Mouse (Mus musculus) megakaryocyte, embryonic 14.5 days (primary cell): ENCODE data around the gene Naip1. TPM values are rescaled to one million over a fixed set of nuclear protein-coding genes. Genes with fewer than 3 reads are reported as not detected.
"Not testable (repeated sequence)": the region's sequence is repeated elsewhere in the genome, so short reads cannot be mapped to it uniquely, and the experiment has no call there.

Source experiments
- H3K27me3 ChIP-seq: replicated peaks from 2 replicates; pipeline ENCODE3; 2012; ENCODE audit warnings: inconsistent platforms
- H3K36me3 ChIP-seq: replicated peaks from 2 replicates; pipeline ENCODE3; 2012; ENCODE audit warnings: low read length, inconsistent platforms, mixed read lengths
- H3K4me1 ChIP-seq: 2 replicates; pipeline ENCODE4 v1.6.1; 2012; ENCODE audit warnings: inconsistent platforms
- H3K4me3 ChIP-seq: replicated peaks from 2 replicates; pipeline ENCODE3; 2012; ENCODE audit warnings: moderate library complexity, mild to moderate bottlenecking, inconsistent platforms
- H3K9me3 ChIP-seq: 2 replicates; pipeline ENCODE4 v1.6.1; 2012; ENCODE audit warnings: inconsistent platforms
- FLI1 ChIP-seq: IDR thresholded peaks from 2 replicates; pipeline ENCODE4 v1.6.1; 2012; ENCODE audit warnings: low read length, inconsistent platforms, mixed read lengths
- GATA1 ChIP-seq: IDR thresholded peaks from 3 replicates; pipeline ENCODE4 v1.6.1; 2012; ENCODE audit warnings: mixed read lengths, low read length, inconsistent platforms, borderline replicate concordance
- polyA plus RNA-seq: library from polyadenylated mRNA; stranded (reverse); fragments of >175 nt; gene quantifications from 2 replicates; pipeline ENCODE4 v1.2.3, GENCODE M21; 2012; ENCODE audit warnings: low replicate concordance; ENCODE audit not compliant: insufficient read depth

Naip1 gene
- polyA plus RNA-seq, 1 experiment = 0.02 TPM

DNA sequence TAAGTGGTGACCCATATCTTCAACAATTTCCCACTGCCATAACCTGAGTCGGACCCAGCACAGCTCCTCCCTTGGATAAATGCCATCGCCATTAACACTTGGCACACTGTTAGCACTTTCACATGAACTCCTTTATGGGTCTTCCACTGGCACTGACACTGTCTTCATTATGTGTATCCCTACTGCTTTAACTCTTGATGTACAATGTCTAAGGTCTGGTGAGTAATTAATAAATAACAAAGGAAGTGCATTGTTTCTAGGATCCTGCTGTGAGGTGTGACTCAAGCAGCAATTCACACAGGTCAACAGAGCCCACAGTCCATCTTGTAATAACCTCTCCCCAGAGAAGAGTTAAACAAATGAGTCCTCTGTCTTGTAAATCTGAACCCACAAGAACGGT, 8.7 kb upstream of the Naip1 start:
- no peaks in the 10 kb centered on the region for H3K9me3 ChIP-seq
- no peaks in the 10 kb centered on the region for H3K27me3 ChIP-seq
- H3K4me1 ChIP-seq = no peaks in the 10 kb centered on the region
- TF ChIP-seq GATA1 (no peak), FLI1 (no peak)
- H3K4me3 ChIP-seq = no peak overlapping the region
- H3K36me3 ChIP-seq = peaks cover 51% of the 10 kb centered on the region

- no peak overlapping the region for H3K4me3 ChIP-seq
- no peaks in the 10 kb centered on the region for H3K36me3 ChIP-seq
- H3K4me1 ChIP-seq = no peaks in the 10 kb centered on the region
- no peaks in the 10 kb centered on the region for H3K27me3 ChIP-seq
- no peak for TF ChIP-seq FLI1
- no peak for TF ChIP-seq GATA1
- peaks cover 7% of the 10 kb centered on the region; the same call in 1 of the 2 replicates for H3K9me3 ChIP-seq
These were observed 3.2 kb downstream of the Naip1 start for GRCm38 (mm10) chr13:100449495-100449894.

DNA sequence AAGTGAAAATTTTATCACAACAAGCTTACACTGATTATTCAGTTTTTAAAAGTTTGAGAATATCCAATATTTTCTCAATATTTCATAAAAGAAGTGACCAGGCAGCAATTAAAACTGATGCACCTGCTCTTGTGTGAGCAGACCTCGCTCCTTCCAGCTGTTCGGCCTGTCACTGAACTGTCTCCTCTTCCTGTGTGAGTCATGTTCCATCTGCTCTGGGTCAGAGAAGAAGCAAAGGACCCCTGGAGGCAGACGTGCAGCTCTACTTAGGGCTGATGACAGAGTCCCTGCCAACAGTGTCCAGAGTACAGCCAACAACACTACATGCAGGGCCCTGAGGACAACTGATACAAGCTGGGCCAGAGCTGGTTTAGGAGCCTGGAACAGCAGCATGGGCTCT, 12.6 kb downstream of the Naip1 start:
- peaks cover 4% of the 10 kb centered on the region; the same call in 1 of the 2 replicates for H3K4me1 ChIP-seq
- TF ChIP-seq FLI1 = no peak
- no peak for TF ChIP-seq GATA1
- H3K4me3 ChIP-seq = no peak overlapping the region
- H3K27me3 ChIP-seq = peaks cover 3% of the 10 kb centered on the region
- no peaks in the 10 kb centered on the region for H3K36me3 ChIP-seq
- H3K9me3 ChIP-seq = no peaks in the 10 kb centered on the region

- Histone ChIP-seq H3K4me3 (no peak overlapping the region), H3K27me3 (peaks cover 8% of the 10 kb centered on the region), H3K36me3 (no peaks in the 10 kb centered on the region), H3K4me1 (peaks cover 4% of the 10 kb centered on the region; the same call in 1 of the 2 replicates), H3K9me3 (no peaks in the 10 kb centered on the region)
- TF ChIP-seq FLI1 = no peak
- no peak for TF ChIP-seq GATA1
These were observed 14.0 kb downstream of the Naip1 start for GRCm38 (mm10) chr13:100438701-100439100.

GRCm38 (mm10) chr13:100437322-100437825, 15.3 kb downstream of the Naip1 start:
- TF ChIP-seq FLI1 (no peak), GATA1 (no peak)
- H3K4me1 ChIP-seq = peaks cover 4% of the 10 kb centered on the region; the same call in 1 of the 2 replicates

GRCm38 (mm10) chr13:100436556-100437163, 16.0 kb downstream of the Naip1 start:
- not testable (repeated sequence) for H3K4me3 ChIP-seq, H3K4me1 ChIP-seq, H3K9me3 ChIP-seq, H3K36me3 ChIP-seq, H3K27me3 ChIP-seq

More at GRCm38 (mm10) chr13:100437322-100437825, 15.3 kb downstream of the Naip1 start:
- H3K27me3 ChIP-seq = peaks cover 8% of the 10 kb centered on the region
- no peak overlapping the region for H3K4me3 ChIP-seq
- H3K36me3 ChIP-seq = no peaks in the 10 kb centered on the region
- no peaks in the 10 kb centered on the region for H3K9me3 ChIP-seq

DNA sequence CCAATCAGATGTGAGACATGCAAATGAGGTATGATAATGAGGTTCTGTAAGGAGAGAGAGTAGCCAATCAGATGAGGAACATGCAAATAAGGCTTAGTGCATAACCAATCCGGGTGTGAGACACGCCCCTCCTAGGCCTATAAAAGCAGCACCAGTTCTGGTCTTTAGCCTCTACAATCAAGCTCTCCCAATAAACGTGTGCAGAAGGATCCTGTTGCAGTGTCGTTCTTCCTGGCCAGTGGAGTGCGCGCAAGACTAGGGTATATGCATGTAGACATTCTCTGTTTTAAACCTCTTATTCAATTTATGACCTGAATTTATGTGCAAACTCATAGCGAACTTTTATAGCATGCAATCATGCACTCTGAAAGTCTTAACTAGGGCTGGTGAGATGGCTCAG, 32.7 kb downstream of the Naip1 start:
- not testable (repeated sequence) for H3K4me1 ChIP-seq, H3K36me3 ChIP-seq, H3K4me3 ChIP-seq, H3K27me3 ChIP-seq
- H3K9me3 ChIP-seq = peaks cover 36% of the 10 kb centered on the region

DNA sequence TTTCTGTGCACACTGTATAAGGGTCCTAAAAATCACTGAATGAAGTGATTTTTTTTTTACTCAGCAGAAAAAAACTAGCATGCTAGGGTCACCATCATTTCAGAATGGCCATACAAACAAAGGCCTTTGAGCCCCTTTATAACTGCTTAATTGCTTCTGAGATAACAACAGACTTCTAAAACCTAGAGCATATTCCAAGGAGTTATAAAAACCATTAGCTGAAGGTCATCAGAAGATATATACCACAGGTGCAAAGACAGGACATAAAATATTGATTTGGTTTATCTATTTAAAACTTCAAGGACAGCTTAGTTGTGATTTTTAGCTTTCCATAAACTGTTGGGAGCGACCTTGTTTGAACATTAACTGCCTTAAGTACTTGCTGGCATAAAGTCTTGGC, 38.2 kb downstream of the Naip1 start:
- H3K27me3 ChIP-seq = no peaks in the 10 kb centered on the region
- no peak for TF ChIP-seq FLI1
- TF ChIP-seq GATA1 = no peak
- peaks cover 39% of the 10 kb centered on the region for H3K9me3 ChIP-seq
- no peaks in the 10 kb centered on the region for H3K36me3 ChIP-seq
- no peaks in the 10 kb centered on the region for H3K4me1 ChIP-seq
- no peak overlapping the region for H3K4me3 ChIP-seq

DNA sequence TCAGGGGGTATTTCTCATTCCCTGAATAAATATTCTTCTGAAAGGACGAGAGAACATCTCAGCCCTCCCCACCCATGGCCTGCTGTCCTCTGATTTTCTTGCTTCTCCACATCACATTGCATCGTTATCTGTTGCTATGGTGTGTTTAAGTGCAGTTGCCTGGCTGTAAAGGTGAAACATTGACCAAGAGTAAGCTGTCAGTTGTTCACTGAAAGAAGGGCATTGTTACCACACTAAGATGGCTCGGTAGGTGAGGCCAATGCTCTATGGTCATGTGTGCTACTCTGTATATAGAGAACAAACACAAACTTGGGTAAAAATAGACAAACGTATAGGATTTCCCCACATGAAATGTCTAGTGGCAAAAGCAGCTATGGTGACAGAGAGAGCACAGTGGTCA, 42.8 kb downstream of the Naip1 start:
- TF ChIP-seq GATA1 = no peak
- no peak for TF ChIP-seq FLI1
- Histone ChIP-seq H3K4me1 (no peaks in the 10 kb centered on the region), H3K27me3 (no peaks in the 10 kb centered on the region), H3K9me3 (peaks cover 16% of the 10 kb centered on the region), H3K36me3 (no peaks in the 10 kb centered on the region), H3K4me3 (no peak overlapping the region)

- TF ChIP-seq FLI1 (no peak), GATA1 (no peak)
- no peaks in the 10 kb centered on the region for H3K4me1 ChIP-seq
- H3K36me3 ChIP-seq = no peaks in the 10 kb centered on the region
- H3K4me3 ChIP-seq = no peak overlapping the region
- H3K27me3 ChIP-seq = no peaks in the 10 kb centered on the region
- peaks cover 12% of the 10 kb centered on the region for H3K9me3 ChIP-seq
These were observed 43.5 kb downstream of the Naip1 start for GRCm38 (mm10) chr13:100409181-100409580.

DNA sequence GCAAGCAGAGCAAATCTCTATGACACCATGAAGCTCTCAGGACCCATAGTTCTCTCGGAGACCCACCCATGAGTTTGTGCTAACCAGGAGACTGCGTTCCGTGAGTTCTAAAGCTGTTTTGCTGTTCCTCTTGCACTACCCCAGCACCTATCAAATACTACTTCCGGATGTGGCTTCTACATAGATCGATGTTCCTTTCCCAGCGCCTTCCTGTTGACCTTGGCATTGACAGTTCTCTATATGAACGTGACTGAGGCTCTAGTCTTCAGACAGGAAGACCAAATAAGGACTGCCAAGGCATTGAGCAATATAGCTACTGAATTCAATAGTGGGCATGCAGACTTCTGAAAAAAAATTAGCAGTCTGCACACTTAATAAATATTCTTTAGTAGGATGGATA, 44.4 kb downstream of the Naip1 start:
- Histone ChIP-seq H3K27me3 (no peaks in the 10 kb centered on the region), H3K9me3 (peaks cover 11% of the 10 kb centered on the region), H3K36me3 (no peaks in the 10 kb centered on the region), H3K4me3 (no peak overlapping the region), H3K4me1 (no peaks in the 10 kb centered on the region)
- no peak for TF ChIP-seq FLI1
- TF ChIP-seq GATA1 = no peak

GRCm38 (mm10) chr13:100402930-100403637, 49.6 kb downstream of the Naip1 start:
- not testable (repeated sequence) for H3K4me1 ChIP-seq, H3K27me3 ChIP-seq, H3K9me3 ChIP-seq, H3K36me3 ChIP-seq, H3K4me3 ChIP-seq

DNA sequence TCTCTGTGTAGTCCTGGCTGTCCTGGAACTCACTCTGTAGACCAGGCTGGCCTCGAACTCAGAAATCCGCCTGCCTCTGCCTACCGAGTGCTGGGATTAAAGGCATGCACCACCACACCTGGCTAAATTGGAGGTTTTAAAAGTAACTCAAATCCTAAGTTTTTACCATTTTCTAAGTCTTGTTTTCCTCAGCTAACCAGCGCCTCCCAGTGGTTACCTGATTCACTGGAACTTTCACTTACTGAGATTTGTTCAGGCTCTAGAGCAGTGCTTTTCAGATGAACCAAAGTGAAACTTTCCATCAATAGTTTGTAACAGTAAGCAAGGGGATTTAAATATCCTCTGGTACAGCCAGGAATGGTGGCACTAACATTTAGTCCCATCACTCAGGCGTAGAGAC, 61.6 kb downstream of the Naip1 start:
- H3K4me1 ChIP-seq, H3K36me3 ChIP-seq, H3K4me3 ChIP-seq, H3K27me3 ChIP-seq, H3K9me3 ChIP-seq: not testable (repeated sequence)
